Mouse (Mus musculus) G1E (cell line): ENCODE results near the gene Clic3. TPM values are rescaled to one million over a fixed set of nuclear protein-coding genes. Genes with fewer than 3 reads are reported as not detected.

Experiments
- ATAC-seq: 2 replicates; pipeline ENCODE4 v1.8.0; 2016; ENCODE audit warnings: mild to moderate bottlenecking; ENCODE audit not compliant: insufficient number of reproducible peaks, poor library complexity, low FRiP score, severe bottlenecking; ENCODE audit errors: extremely low read depth
- DNase-seq: peaks from one replicate; pipeline ENCODE4 v3.0.0; 2012; ENCODE audit warnings: low spot score
- H3K27me3 ChIP-seq: 2 replicates; pipeline ENCODE4 v1.6.1; 2012; ENCODE audit warnings: mild to moderate bottlenecking, low read length, inconsistent platforms; ENCODE audit not compliant: insufficient read depth
- H3K36me3 ChIP-seq: replicated peaks from 2 replicates; pipeline ENCODE3; 2012; ENCODE audit warnings: mild to moderate bottlenecking, inconsistent platforms
- H3K4me1 ChIP-seq: 2 replicates; pipeline ENCODE4 v1.6.1; 2012; ENCODE audit warnings: low read depth, low read length, inconsistent platforms, mixed read lengths; ENCODE audit not compliant: insufficient read depth
- H3K4me3 ChIP-seq: 2 replicates; pipeline ENCODE4 v1.5.1; 2012; ENCODE audit warnings: low read depth, mild to moderate bottlenecking, inconsistent platforms, low read length, moderate library complexity, mixed read lengths
- H3K9me3 ChIP-seq: replicated peaks from 2 replicates; pipeline ENCODE4 v1.6.1; 2012; ENCODE audit warnings: inconsistent platforms
- CTCF ChIP-seq: IDR thresholded peaks from 2 replicates; pipeline ENCODE4 v1.5.1; 2012; ENCODE audit warnings: low read depth, low read length, inconsistent platforms, mixed read lengths
- GATA1 ChIP-seq: IDR thresholded peaks from 2 replicates; pipeline ENCODE4 v1.6.1; 2012; ENCODE audit warnings: borderline replicate concordance, low read length, inconsistent platforms, mixed read lengths
- GATA2 ChIP-seq: IDR thresholded peaks from 2 replicates; pipeline ENCODE4 v1.6.1; 2012; ENCODE audit warnings: low read depth, low read length, inconsistent platforms, borderline replicate concordance
- POLR2AphosphoS5 ChIP-seq: IDR thresholded peaks from 2 replicates; pipeline ENCODE4 v1.6.1; 2012; ENCODE audit warnings: low read depth, low read length, inconsistent platforms; ENCODE audit not compliant: insufficient replicate concordance
- TAL1 ChIP-seq: conservative IDR thresholded peaks from 2 replicates; pipeline ENCODE4 v1.6.1; 2012; ENCODE audit warnings: low read depth, low read length, inconsistent platforms, mixed read lengths
- polyA plus RNA-seq: library from polyadenylated mRNA; stranded (reverse); fragments of >175 nt; gene quantifications from 2 replicates; pipeline ENCODE4 v1.2.3, GENCODE M21; 2012
- total RNA-seq, 2 experiments: library from RNA; stranded (forward) in 1 of 2; stranded (reverse) in 1 of 2; fragments of 200-1000 nt in 1 of 2; fragments of >200 nt in 1 of 2; fragmentation: Nextera tagmentation in 1 of 2; gene quantifications; 2 replicates each; pipeline ENCODE4 v1.2.3; 2014 to 2017

The Clic3 gene
- total and polyA plus RNA-seq, 3 experiments: 0.22 TPM; not detected in 2

DNA sequence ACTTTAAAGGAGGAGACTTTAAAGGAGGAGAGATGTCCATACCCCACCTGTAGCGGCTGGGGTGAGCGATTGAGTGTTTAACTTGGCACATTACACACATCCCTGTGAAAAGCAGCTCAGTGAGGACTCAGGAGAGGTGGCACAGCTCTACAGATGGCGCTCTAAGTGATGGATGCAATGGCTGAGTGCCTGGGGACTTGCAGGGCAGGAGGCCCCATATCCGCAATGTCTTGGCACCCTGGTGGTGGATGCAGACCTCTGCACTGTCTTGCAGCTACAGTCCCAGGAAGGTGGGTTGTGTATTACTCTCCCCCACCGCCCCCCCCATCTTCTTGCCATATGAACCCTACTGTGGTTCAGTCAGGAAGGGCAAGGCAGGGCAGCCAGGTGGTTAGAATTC lies 50.3 kb downstream of the Clic3 start:
- Histone ChIP-seq H3K36me3 (peaks cover 51% of the 10 kb centered on the region), H3K4me1 (peaks cover 15% of the 10 kb centered on the region), H3K27me3 (peaks cover 10% of the 10 kb centered on the region; the same call in 1 of the 2 replicates), H3K4me3 (no peak overlapping the region), H3K9me3 (no peaks in the 10 kb centered on the region)
- TF ChIP-seq TAL1 (no peak), POLR2AphosphoS5 (no peak), GATA2 (no peak), CTCF (no peak), GATA1 (no peak)
- no peak for DNase-seq
- ATAC-seq: no peak

Other genes with a start within 250 kb of the Clic3 start
Only the 20 nearest of the 44 such genes appear.
- 1.7 TPM in 1 of 2 replicates, not detected in the other for gene Grin1, start 137.7 kb upstream of the Clic3 start, total RNA-seq (2014; fragmentation: Nextera tagmentation)
- gene Grin1, start 137.7 kb upstream of the Clic3 start, total RNA-seq (2017): 0.17 and 0.33 TPM in 2 replicates
- gene Grin1, start 137.7 kb upstream of the Clic3 start, polyA plus RNA-seq: 0.68 and 0.73 TPM in 2 replicates
- 38.3 and 47.0 TPM in 2 replicates for gene Man1b1, start 124.5 kb upstream of the Clic3 start, total RNA-seq (2014; fragmentation: Nextera tagmentation)
- gene Man1b1, start 124.5 kb upstream of the Clic3 start, total RNA-seq (2017): 45.3 and 57.2 TPM in 2 replicates
- gene Man1b1, start 124.5 kb upstream of the Clic3 start, polyA plus RNA-seq: 9.9 and 18.0 TPM in 2 replicates
- 5.5 and 8.6 TPM in 2 replicates for gene Dpp7, start 100.5 kb upstream of the Clic3 start, total RNA-seq (2014; fragmentation: Nextera tagmentation)
- gene Dpp7, start 100.5 kb upstream of the Clic3 start, total RNA-seq (2017): 71.4 and 95.5 TPM in 2 replicates
- 4.5 and 7.7 TPM in 2 replicates for gene Dpp7, start 100.5 kb upstream of the Clic3 start, polyA plus RNA-seq
- 51.2 and 53.9 TPM in 2 replicates for gene Uap1l1, start 91.2 kb upstream of the Clic3 start, total RNA-seq (2014; fragmentation: Nextera tagmentation)
- 56.4 and 118 TPM in 2 replicates for gene Uap1l1, start 91.2 kb upstream of the Clic3 start, total RNA-seq (2017)
- 21.0 and 22.8 TPM in 2 replicates for gene Uap1l1, start 91.2 kb upstream of the Clic3 start, polyA plus RNA-seq
- 9.9 and 14.4 TPM in 2 replicates for gene Sapcd2, start 84.5 kb upstream of the Clic3 start, total RNA-seq (2014; fragmentation: Nextera tagmentation)
- 20.6 and 28.1 TPM in 2 replicates for gene Sapcd2, start 84.5 kb upstream of the Clic3 start, total RNA-seq (2017)
- 108 and 129 TPM in 2 replicates for gene Sapcd2, start 84.5 kb upstream of the Clic3 start, polyA plus RNA-seq
- not detected in 2 replicates for gene Entpd2, start 61.0 kb upstream of the Clic3 start, total RNA-seq (2014; fragmentation: Nextera tagmentation)
- not detected in 2 replicates for gene Entpd2, start 61.0 kb upstream of the Clic3 start, total RNA-seq (2017)
- 0.03 TPM in 1 of 2 replicates, not detected in the other for gene Entpd2, start 61.0 kb upstream of the Clic3 start, polyA plus RNA-seq
- not detected in 2 replicates for gene Npdc1, start 57.5 kb upstream of the Clic3 start, total RNA-seq (2014; fragmentation: Nextera tagmentation)
- gene Npdc1, start 57.5 kb upstream of the Clic3 start, total RNA-seq (2017): 0.22 and 0.64 TPM in 2 replicates
- gene Npdc1, start 57.5 kb upstream of the Clic3 start, polyA plus RNA-seq: not detected in 2 replicates
- gene Fut7, start 33.6 kb upstream of the Clic3 start, total RNA-seq (2014; fragmentation: Nextera tagmentation): not detected in 2 replicates
- 0.22 TPM in 1 of 2 replicates, not detected in the other for gene Fut7, start 33.6 kb upstream of the Clic3 start, total RNA-seq (2017)
- gene Fut7, start 33.6 kb upstream of the Clic3 start, polyA plus RNA-seq: not detected in 2 replicates
- 9.8 and 18.6 TPM in 2 replicates for gene Abca2, start 28.1 kb upstream of the Clic3 start, total RNA-seq (2014; fragmentation: Nextera tagmentation)
- 2.8 and 5.3 TPM in 2 replicates for gene Abca2, start 28.1 kb upstream of the Clic3 start, total RNA-seq (2017)
- gene Abca2, start 28.1 kb upstream of the Clic3 start, polyA plus RNA-seq: 5.9 and 6.0 TPM in 2 replicates
- gene Paxx, start 4.3 kb downstream of the Clic3 start, total RNA-seq (2014; fragmentation: Nextera tagmentation): 16.3 and 23.2 TPM in 2 replicates
- gene Paxx, start 4.3 kb downstream of the Clic3 start, total RNA-seq (2017): 14.2 and 17.8 TPM in 2 replicates
- gene Paxx, start 4.3 kb downstream of the Clic3 start, polyA plus RNA-seq: 43.4 and 47.0 TPM in 2 replicates
- not detected in 2 replicates for gene Ptgds, start 13.2 kb downstream of the Clic3 start, total RNA-seq (2014; fragmentation: Nextera tagmentation)
- gene Ptgds, start 13.2 kb downstream of the Clic3 start, total RNA-seq (2017): 0.44 TPM in 1 of 2 replicates, not detected in the other
- not detected in 2 replicates for gene Ptgds, start 13.2 kb downstream of the Clic3 start, polyA plus RNA-seq
- not detected in 2 replicates for gene Lcn12, start 37.1 kb downstream of the Clic3 start, total RNA-seq (2014; fragmentation: Nextera tagmentation)
- gene Lcn12, start 37.1 kb downstream of the Clic3 start, total RNA-seq (2017): not detected in 2 replicates
- gene Lcn12, start 37.1 kb downstream of the Clic3 start, polyA plus RNA-seq: not detected in 2 replicates
- gene Fbxw5, start 43.9 kb downstream of the Clic3 start, total RNA-seq (2014; fragmentation: Nextera tagmentation): 48.3 and 57.9 TPM in 2 replicates
- 21.1 and 24.7 TPM in 2 replicates for gene Fbxw5, start 43.9 kb downstream of the Clic3 start, total RNA-seq (2017)
- gene Fbxw5, start 43.9 kb downstream of the Clic3 start, polyA plus RNA-seq: 17.1 and 35.5 TPM in 2 replicates
- 3.4 and 4.4 TPM in 2 replicates for gene C8g, start 44.9 kb downstream of the Clic3 start, total RNA-seq (2014; fragmentation: Nextera tagmentation)
- gene C8g, start 44.9 kb downstream of the Clic3 start, total RNA-seq (2017): 2.2 and 3.3 TPM in 2 replicates
- 0.10 and 0.21 TPM in 2 replicates for gene C8g, start 44.9 kb downstream of the Clic3 start, polyA plus RNA-seq
- gene Traf2, start 90.1 kb downstream of the Clic3 start, total RNA-seq (2014; fragmentation: Nextera tagmentation): 7.1 and 7.9 TPM in 2 replicates
- gene Traf2, start 90.1 kb downstream of the Clic3 start, total RNA-seq (2017): 18.1 and 19.1 TPM in 2 replicates
- 5.4 and 7.8 TPM in 2 replicates for gene Traf2, start 90.1 kb downstream of the Clic3 start, polyA plus RNA-seq
- gene Edf1, start 101.0 kb downstream of the Clic3 start, total RNA-seq (2014; fragmentation: Nextera tagmentation): 102 and 126 TPM in 2 replicates
- 91.0 and 109 TPM in 2 replicates for gene Edf1, start 101.0 kb downstream of the Clic3 start, total RNA-seq (2017)
- 570 and 701 TPM in 2 replicates for gene Edf1, start 101.0 kb downstream of the Clic3 start, polyA plus RNA-seq
- gene Mamdc4, start 118.0 kb downstream of the Clic3 start, total RNA-seq (2014; fragmentation: Nextera tagmentation): 0.58 and 4.3 TPM in 2 replicates
- 1.9 and 5.5 TPM in 2 replicates for gene Mamdc4, start 118.0 kb downstream of the Clic3 start, total RNA-seq (2017)
- 1.4 and 1.6 TPM in 2 replicates for gene Mamdc4, start 118.0 kb downstream of the Clic3 start, polyA plus RNA-seq
- 1.4 and 2.1 TPM in 2 replicates for gene Phpt1, start 118.4 kb downstream of the Clic3 start, total RNA-seq (2014; fragmentation: Nextera tagmentation)
- gene Phpt1, start 118.4 kb downstream of the Clic3 start, total RNA-seq (2017): 7.1 and 12.5 TPM in 2 replicates
- gene Phpt1, start 118.4 kb downstream of the Clic3 start, polyA plus RNA-seq: 6.5 and 9.5 TPM in 2 replicates
- gene Ajm1, start 124.9 kb downstream of the Clic3 start, total RNA-seq (2014; fragmentation: Nextera tagmentation): 0.63 and 1.1 TPM in 2 replicates
- 0.05 TPM in 1 of 2 replicates, not detected in the other for gene Ajm1, start 124.9 kb downstream of the Clic3 start, total RNA-seq (2017)
- gene Ajm1, start 124.9 kb downstream of the Clic3 start, polyA plus RNA-seq: 0.32 and 0.35 TPM in 2 replicates
- 73.4 and 74.9 TPM in 2 replicates for gene Rabl6, start 151.7 kb downstream of the Clic3 start, total RNA-seq (2014; fragmentation: Nextera tagmentation)
- 41.5 and 43.2 TPM in 2 replicates for gene Rabl6, start 151.7 kb downstream of the Clic3 start, total RNA-seq (2017)
- gene Rabl6, start 151.7 kb downstream of the Clic3 start, polyA plus RNA-seq: 79.9 and 82.4 TPM in 2 replicates